Mouse (Mus musculus): ENCODE results near the gene Rpl35.
A peak's percentile ranks its signal among the peaks of the same experiment; 100 is the strongest.

Gene Rpl35

GRCm38 (mm10) chr2:38997386-38998374, 7.7 kb downstream of the Rpl35 start, which contains the start of gene Wdr38:
TSS of gene Wdr38 (plus strand) at chr2:38997476.
- peak; percentile 92 to 93 for DNase-seq (ENCODE audit: low spot score in 2 of 2)

- peak in 1 of 2 experiments; percentile 53 for DNase-seq (ENCODE audit: low spot score in 2 of 2)
Observed at GRCm38 (mm10) chr2:38992452-38992851, 13.0 kb downstream of the Rpl35 start.

DNA sequence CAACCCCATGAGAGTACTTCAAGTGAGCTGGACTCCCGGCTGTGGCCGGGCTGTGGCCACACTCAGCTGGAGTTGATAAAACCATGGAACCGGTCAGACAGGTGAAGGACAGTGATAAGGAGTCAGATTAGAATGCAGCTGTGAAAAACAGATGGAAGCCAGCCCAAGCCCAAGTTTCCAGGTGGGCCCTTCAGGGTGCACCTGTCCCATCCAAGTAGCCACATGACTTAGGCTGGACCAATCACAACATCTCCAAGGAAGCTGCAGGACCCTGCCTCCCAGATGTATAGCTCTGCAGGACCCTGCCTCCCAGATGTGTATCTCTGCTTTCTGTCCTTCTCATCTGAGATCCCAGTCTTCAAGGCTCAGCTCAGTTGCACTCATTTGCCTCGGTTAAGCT, 13.4 kb downstream of the Rpl35 start:
- no peak for DNase-seq (ENCODE audit: low spot score in 2 of 2)

DNA sequence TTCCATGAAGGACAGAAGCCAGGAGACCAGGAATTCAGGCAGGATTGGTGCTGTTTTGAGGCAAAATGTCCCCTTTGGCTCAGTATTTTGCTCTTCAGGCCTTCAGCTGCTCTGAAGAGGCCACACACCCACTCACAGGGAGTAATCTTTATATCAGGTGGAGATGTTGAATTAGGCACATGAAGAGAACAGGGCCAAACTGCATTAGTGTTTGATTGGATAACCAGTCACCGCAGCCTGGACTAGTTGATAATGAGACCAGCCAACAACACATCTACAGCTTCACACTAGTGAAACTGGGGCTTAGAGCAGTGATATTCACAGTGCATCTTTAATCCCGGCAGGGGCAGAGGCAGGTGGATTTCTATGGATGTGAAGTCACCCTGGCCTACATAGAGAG, 16.5 kb downstream of the Rpl35 start:
- DNase-seq (ENCODE audit: low spot score in 2 of 2): no peak

DNA sequence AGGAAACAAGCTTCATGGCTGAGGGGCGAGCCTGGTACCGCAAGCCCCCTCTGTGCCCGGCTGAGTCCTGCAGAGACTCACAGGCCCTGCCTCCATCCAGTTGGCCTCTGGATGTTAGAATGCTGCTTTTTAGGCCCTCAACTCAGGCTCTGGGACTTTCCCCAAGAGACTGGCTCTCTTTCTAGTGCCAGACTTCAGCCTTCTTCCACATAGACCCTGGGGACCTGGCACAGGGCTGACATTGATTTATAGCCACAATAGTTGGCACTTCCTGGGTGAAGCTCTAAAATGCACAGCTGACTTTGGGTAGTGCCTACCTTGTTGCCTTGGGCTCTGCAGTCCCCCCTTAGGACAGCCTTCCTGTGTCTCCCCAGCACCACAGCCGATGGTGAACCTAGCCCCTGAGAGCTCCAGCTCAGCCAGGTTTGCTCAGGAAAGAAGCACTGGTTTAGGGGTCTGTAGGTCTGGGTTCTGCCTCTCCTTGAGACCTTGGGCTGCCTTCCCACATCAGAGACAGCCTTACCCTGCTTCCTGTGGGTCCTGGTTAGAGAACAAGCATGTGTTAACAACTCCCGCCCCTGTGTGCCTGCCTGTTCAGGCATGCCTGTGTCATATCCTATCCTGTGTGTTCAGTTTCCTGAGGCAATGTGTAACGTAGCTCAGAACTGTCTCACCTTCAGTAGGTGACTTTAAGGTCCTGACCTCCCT, 17.5 kb downstream of the Rpl35 start:
- no peak for DNase-seq (ENCODE audit: low spot score in 2 of 2)

- DNase-seq (ENCODE audit: low spot score in 2 of 2): no peak
Observed at GRCm38 (mm10) chr2:38987371-38987770, 18.1 kb downstream of the Rpl35 start.

DNA sequence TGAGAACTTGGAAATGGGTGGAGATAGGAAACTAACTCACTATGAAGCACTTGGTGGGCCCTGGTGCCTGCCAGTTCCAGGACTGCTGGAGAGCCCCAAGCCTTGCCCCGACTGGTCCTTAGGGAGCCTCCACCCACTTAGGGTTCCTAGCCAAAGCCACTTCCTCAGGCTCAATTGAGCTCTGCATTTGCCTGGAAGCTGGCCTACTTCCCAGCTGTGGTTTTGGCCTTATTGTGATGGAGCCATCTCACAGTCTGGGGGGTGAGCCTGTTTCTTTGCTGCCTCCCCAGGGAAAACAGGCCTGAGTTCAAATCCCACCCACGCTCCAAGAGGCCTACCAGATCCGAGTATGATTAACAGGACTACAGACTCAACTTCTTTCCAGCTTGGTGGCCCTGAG, 18.8 kb downstream of the Rpl35 start:
- DNase-seq (ENCODE audit: low spot score in 2 of 2): no peak

DNA sequence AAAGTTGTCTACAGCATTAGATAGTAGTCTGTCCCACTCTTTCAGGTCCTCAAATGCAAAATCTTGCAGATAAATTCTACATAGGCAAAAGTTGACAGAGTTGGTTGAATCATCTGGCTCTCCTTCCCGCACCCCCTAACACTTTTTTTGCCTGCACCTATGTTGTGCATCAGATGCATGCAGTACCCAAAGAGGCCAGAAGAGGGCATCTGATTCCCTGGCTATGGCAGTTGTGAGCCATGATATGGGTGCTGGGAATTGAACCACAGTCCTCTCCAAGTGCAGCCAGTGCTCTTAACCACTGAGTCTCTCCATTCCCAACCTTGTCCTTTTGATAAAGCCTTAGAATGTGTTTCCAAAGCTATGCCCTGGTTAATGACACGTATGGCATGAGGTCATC, 22.0 kb downstream of the Rpl35 start:
- no peak for DNase-seq (ENCODE audit: low spot score in 2 of 2)

DNA sequence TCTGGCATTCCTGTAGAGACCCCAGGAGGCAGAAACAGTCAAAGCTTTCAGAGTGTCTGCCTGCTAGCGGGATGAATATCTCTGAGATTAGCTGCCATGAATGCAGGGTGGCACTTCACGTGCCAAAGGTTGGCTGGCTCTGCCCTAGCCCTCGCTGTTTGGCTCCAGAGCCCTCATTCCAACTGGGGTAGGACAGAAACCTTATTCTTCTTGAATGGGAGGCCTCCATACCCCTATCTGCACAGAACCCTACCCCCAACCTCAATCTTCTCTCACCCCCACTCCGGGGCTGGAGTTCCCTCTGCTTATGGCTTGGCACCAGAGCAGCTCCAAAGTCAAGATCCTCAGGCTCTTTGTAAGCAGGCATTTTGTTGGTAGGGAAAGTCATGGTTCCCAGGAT, 27.6 kb downstream of the Rpl35 start:
- no peak for DNase-seq (ENCODE audit: low spot score in 2 of 2)

DNA sequence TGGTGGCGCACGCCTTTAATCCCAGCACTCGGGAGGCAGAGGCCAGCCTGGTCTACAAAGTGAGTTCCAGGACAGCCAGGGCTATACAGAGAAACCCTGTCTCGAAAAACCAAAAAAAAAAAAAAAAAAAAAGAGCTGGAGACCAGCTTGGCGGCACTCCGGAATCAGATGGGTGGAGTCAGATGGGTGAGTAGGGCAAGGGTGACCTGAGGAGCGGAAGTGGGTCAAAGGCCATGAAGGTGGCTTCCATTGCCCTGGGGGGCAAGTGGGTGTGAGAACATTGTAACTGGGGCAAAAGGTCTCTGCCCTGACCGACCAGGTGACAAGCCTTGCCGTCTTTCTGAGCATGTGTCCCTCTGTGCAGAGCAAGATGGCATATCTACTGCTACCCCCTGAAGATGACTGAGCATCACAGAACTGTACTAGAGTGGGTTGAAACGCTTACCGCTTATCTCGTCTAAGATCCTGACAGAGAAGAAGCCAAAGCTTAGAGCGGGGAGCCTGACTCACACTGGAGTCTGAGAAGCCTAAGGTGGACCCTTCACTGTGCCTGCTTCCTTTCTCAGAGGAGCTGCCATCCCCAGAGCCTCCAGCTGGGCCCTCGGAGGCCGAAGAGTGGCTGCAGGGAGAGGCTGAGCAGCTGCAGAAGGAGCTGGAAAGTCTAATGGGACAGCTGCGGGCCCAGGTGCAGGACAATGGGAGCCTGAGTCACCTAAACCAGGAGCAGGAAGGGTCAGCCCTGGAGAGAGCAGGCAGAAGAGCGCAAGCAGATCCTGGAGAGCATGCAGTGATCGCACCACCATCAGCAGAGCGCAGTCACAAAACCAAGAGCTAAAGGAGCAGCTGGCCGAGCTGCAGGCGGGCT, 29.3 kb downstream of the Rpl35 start:
- no peak for DNase-seq (ENCODE audit: low spot score in 2 of 2)

DNA sequence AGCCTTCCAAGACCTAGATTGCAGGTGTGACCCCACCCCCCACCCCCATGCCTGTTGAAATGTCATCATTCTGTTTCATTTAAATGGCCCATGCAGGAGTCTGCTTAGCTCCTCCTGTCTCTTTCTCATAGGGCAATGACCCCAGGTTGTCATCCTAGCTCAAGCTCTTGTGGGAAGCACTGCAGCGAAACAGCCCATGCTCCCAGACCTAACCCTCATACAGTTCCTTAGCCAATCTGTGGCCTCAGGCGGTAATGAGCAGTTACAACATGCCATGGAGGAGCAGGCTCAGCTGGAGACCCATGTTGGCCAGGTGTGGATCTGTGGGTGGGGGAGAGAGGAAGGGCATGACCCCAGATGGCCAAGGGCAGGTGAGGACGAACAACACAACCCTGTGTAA, 30.2 kb downstream of the Rpl35 start:
- no peak for DNase-seq (ENCODE audit: low spot score in 2 of 2)

- DNase-seq (ENCODE audit: low spot score in 2 of 2): no peak
Observed at GRCm38 (mm10) chr2:38974171-38974570, 31.3 kb downstream of the Rpl35 start.

DNA sequence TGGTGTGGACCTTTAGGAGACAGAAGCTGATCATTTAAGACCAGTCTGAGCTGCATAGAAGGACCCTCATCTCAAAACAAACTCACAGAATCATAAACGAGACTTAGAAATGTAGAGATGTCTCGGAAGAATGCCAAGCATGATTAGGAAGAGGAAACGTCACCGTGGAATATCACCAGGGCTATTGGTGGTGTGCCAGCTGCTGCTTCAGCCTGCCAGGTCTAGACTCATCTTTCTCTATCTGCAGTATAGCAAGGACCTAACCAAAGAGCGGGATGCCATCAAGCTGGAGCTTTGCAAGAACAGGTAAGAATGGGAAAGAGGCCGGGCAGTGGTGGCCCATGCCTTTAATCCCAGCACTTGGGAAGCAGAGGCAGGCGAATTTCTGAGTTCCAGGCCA, 31.7 kb downstream of the Rpl35 start:
- DNase-seq (ENCODE audit: low spot score in 2 of 2): peak in 1 of 2 experiments; percentile 8

DNA sequence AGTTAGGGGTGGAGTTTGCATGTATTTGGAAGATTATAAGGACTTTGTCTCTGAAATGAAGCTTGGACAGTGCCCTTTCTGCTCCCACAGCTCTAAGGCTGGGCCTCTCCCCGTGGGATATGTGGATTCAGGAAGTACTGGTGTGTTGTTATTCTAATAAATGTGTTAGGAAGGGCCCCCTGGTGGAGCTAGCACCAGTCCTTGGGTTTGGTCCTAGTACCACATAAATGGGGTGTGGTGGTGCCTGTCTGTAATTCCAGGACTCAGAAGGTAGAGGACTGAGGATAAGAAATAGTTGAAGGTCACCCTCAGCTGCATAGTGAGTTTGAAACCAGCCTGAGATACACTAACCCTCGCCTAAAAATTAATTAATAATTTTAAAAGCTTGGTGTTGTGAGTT, 32.2 kb downstream of the Rpl35 start:
- DNase-seq (ENCODE audit: low spot score in 2 of 2): no peak

- no peak for DNase-seq (ENCODE audit: low spot score in 2 of 2)
Observed at GRCm38 (mm10) chr2:38970057-38970456, 35.4 kb downstream of the Rpl35 start.

DNA sequence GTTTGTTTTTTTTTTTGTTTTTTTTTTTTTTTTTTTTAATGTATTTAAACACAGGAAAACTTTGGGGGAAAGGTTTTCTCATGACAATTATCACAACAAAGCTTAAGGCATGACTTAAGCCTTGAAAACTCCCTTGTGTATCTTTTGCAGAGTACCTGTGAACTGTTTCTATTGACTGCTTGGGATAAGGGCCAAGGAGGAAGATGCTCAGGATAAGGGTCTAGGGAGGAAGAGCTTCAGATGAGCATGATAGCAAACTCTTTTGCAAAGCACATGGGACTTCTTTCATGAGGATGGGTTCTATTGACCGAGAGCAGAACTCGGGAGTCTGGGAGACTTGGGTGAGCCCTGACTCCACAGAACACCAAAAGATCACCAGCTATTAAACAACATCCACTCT, 35.8 kb downstream of the Rpl35 start:
- no peak for DNase-seq (ENCODE audit: low spot score in 2 of 2)

DNA sequence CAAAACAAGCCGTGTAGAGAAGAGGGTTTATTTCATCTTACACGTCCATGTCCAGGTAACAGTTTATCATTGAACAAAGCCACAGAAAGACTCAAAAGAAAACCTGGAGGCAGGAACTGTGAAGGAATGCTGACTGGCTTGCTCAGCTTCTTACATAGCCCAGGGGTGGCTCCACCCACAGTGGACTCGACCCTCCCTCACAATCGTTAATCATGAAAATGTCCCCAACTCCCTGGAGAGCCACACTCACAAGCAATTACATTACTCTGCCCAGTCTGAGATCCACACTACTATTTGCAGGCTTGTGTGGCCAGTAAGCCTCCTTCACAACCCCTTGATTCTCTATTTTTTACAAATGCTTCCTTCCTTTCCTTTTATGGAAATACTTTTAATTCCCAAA, 41.2 kb downstream of the Rpl35 start:
- no peak for DNase-seq (ENCODE audit: low spot score in 2 of 2)

- DNase-seq (ENCODE audit: low spot score in 2 of 2): no peak
Observed at GRCm38 (mm10) chr2:38957671-38958223, 47.7 kb downstream of the Rpl35 start.

DNA sequence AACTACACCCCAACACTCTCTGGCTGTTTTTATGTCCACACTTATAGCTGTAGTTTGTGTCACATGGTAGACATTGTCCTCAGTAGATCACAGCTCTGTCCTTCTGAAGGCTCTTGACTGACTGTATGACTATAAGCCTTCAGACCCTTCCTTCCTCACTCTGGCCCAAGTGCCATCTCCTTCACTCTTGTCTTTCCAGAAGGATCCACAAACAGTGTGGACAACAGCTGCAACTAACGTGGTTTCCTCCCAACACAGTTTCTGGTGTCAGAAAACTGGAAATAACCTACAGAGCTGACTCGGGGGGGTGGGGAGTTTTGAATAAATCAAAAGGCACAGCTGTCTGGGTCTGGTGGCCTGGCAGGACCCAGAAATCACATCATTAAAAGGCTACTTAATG, 49.4 kb downstream of the Rpl35 start:
- no peak for DNase-seq (ENCODE audit: low spot score in 2 of 2)

DNA sequence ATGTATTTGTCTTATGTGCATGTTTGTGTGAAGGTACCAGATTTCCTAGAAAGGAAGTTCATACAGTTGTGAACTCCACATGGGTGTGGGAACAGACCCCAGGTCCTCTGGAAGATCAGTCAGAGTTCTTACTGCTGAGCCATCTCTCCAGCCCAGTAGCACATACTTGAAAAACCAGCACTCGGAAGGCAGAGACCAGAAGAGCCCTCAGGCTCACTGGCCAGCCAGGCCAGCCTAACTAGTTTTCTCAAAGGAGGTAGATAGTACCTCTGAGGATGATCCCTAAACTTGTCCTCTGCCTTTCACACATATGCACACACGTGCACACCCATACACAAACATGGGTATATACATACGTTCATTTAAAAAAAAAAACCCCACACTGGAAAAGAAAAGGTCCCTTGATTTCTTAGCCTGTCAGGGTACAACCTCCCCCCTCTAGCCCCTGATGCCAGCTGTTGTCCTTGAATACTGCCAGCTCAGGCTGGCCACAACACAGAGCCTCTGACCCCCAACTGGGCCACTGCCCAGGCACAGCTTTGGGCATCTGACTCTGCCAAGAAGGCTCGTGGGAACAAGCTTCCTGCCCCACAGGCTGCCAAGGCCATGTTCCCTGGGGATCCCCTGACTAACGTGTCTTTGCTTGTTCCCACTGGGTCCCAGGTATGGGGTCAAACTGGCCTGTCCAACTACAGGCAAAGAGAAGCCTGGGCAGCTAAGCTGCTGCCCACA, 52.1 kb downstream of the Rpl35 start:
- DNase-seq (ENCODE audit: low spot score in 2 of 2): peak; percentile 24 to 62
